Mouse (Mus musculus): ENCODE measurements at regions not wholly inside any gene's neighbourhood (a gene's known extent, or its start where the extent isn't known, plus 50 kb on each side); places are given as distances from the start of the nearest gene placed in this dataset.

- DNase-seq (ENCODE audit: low spot score in 2 of 2): no peak
These were observed 82.1 kb upstream of the Nrip1 start for GRCm38 (mm10) chr16:76455499-76456299.

GRCm38 (mm10) chr16:76454741-76455465 is 81.3 kb upstream of the Nrip1 start:
- DNase-seq (ENCODE audit: low spot score in 2 of 2): no peak

GRCm38 (mm10) chr16:76453457-76454200 is 80.0 kb upstream of the Nrip1 start:
- DNase-seq (ENCODE audit: low spot score in 2 of 2): peak in 1 of 2 experiments; percentile 14

- DNase-seq (ENCODE audit: low spot score in 2 of 2): no peak
These were observed 75.1 kb upstream of the Nrip1 start for GRCm38 (mm10) chr16:76448773-76449172.

- DNase-seq (ENCODE audit: low spot score in 2 of 2): no peak
These were observed 73.4 kb upstream of the Nrip1 start for GRCm38 (mm10) chr16:76447033-76447432.

GRCm38 (mm10) chr16:76444668-76445067 is 71.0 kb upstream of the Nrip1 start:
- DNase-seq (ENCODE audit: low spot score in 2 of 2): no peak

GRCm38 (mm10) chr16:76442635-76443034 is 69.0 kb upstream of the Nrip1 start:
- DNase-seq (ENCODE audit: low spot score in 2 of 2): no peak

GRCm38 (mm10) chr16:76441803-76442448 is 68.3 kb upstream of the Nrip1 start:
- DNase-seq (ENCODE audit: low spot score in 2 of 2): no peak

GRCm38 (mm10) chr16:76438093-76438883 is 64.7 kb upstream of the Nrip1 start:
- no peak for DNase-seq (ENCODE audit: low spot score in 2 of 2)

GRCm38 (mm10) chr16:76436290-76436689 is 62.7 kb upstream of the Nrip1 start:
- no peak for DNase-seq (ENCODE audit: low spot score in 2 of 2)

- peak; percentile 34 to 62 for DNase-seq (ENCODE audit: low spot score in 2 of 2)
These were observed 59.6 kb upstream of the Nrip1 start for GRCm38 (mm10) chr16:76433076-76433825.

GRCm38 (mm10) chr16:76432304-76432703 is 58.7 kb upstream of the Nrip1 start:
- DNase-seq (ENCODE audit: low spot score in 2 of 2): peak; percentile 17 to 35

- no peak for DNase-seq (ENCODE audit: low spot score in 2 of 2)
These were observed 55.5 kb upstream of the Nrip1 start for GRCm38 (mm10) chr16:76429156-76429555.

GRCm38 (mm10) chr16:76423964-76424363 is 50.3 kb upstream of the Nrip1 start:
- DNase-seq (ENCODE audit: low spot score in 2 of 2): no peak
